Mouse (Mus musculus) adrenal gland, postnatal 14 days (tissue): ENCODE results near the gene Cxcl5. TPM values are rescaled to one million over a fixed set of nuclear protein-coding genes. Genes with fewer than 3 reads are reported as not detected.
"Not testable (repeated sequence)": the region's sequence is repeated elsewhere in the genome, so short reads cannot be mapped to it uniquely, and the experiment has no call there.

Source experiments
- DNase-seq: peaks from one replicate; pipeline ENCODE4 v3.0.0; 2021; ENCODE audit warnings: mixed read lengths
- microRNA-seq, 2 experiments: library from miRNA; unstranded; fragments of <30 nt; microRNA quantifications; one replicate each; pipeline ENCODE4 v1.2.0; 2021
- total RNA-seq: library from RNA; stranded (reverse); gene quantifications from 2 replicates; pipeline ENCODE4 v1.2.3, GENCODE M21; 2021

Gene Cxcl5
- total RNA-seq, 1 experiment from 2014 or later = not detected

DNA sequence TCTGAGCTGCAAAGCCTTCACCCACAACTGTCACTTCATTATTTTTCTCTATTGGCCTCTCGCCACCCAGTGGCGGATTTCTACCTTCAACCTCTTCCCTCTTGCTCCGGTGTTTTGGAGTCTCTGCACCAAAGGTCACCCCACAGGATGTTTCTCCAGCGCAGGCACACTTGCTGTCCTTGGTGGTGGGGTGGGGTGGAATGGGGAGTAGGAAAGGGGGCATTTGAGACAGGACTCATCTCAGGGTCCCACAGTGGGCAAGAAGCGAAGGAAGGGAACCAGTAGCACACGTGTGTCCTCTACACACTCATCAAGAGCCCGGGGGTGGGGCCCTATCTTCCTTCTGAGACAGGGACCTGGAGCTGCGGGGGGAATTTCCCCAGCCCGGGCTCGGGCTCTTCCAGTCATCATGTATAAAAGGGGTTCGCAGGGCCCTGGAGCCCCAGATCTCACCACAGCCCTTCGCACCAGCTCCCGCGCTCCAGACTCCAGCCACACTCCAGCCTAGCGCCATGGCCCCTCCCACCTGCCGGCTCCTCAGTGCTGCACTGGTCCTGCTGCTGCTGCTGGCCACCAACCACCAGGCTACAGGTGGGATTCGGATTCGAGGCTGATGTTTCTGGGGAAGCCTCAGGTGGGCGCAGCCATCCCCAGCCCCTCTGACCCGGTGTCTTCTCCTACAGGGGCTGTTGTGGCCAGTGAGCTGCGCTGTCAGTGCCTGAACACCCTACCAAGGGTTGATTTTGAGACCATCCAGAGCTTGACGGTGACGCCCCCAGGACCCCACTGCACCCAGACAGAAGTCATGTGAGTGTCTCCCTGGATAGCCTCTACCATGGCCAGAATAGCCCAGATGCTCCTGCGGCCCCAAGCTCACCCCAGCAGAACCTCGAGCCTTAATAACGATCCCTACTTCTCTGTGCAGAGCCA lies 26.8 kb downstream of the Cxcl5 start, which contains the start of gene Cxcl3:
Gene Cxcl3 (plus strand): TSS at position 445 of the 930 bp plus-strand sequence.
- peak; percentile 23 for DNase-seq

DNA sequence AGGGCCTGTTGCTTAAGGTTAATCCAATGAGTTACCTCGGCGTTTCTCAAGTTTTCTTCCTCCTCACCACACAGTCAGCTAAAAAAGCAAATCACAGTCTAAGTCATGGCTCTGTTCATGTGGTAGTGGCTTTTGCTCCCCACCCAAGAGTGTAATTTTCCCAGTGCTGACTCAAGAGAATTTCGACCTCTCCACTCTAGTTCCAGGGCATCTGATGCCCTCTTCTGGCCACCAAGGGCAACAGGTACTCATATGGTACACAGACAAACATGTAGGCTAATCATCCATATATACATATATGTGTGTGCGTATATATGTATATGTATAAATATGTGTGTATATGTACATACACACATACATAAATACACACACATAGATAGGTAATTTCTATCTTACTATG lies 29.0 kb downstream of the Cxcl5 start:
- no peak for DNase-seq

DNA sequence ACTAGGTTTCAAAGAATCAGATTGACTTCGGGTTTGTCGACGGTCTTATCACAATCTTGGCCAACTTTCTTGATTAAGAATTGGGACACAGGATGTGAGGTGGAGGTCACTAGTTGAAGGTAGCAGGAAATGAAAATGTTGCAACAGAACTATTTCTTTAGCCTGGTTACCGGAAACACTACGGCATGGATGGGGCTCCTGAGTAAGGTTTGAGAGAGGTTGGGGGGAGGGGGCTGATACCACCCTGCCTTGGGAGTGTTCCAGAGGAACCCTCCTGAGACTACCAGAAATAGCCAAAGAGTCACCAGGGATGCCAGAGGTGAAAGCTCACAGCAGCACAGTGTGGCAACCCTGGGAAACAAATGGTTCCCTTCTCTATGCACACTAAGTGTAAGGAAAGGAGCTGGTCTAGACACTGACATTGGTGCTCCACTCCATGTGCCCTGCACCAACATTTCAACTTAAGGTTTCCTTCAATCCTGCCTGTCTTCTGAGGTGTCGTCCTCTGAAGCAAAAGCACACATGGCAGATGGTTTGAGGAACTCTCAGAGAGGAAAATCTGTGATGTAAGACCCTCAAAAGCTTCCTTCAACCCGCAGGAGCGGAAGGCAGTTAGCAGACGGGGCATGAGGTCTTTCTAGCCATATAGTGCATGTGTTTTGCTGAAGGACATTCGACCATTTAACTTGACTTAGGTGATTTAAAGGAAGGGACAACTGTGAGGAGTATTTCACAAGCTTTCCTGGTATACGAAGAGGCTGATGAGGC lies 30.3 kb downstream of the Cxcl5 start:
- DNase-seq = peak; percentile 59

DNA sequence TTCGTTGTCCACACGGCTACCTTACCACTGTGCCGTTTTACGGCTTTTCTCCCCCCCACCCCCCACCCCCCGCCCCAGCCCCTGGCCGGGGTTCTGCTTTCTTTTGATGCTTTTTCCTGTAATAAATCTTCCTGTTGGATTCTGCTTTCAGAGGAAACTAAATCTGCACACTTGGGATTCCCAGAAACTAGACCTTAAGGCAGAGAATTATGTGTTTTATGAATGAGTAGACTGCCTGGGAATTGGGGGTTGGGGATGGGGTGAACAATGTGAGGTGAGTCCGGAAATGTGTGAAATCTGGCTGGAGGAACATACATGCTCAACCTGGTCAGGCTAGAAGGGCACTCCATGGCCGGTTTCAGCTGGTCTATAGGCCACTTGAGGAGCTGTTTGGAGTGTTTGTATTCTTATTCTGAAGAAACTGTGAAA lies 30.9 kb downstream of the Cxcl5 start:
- no peak for DNase-seq

DNA sequence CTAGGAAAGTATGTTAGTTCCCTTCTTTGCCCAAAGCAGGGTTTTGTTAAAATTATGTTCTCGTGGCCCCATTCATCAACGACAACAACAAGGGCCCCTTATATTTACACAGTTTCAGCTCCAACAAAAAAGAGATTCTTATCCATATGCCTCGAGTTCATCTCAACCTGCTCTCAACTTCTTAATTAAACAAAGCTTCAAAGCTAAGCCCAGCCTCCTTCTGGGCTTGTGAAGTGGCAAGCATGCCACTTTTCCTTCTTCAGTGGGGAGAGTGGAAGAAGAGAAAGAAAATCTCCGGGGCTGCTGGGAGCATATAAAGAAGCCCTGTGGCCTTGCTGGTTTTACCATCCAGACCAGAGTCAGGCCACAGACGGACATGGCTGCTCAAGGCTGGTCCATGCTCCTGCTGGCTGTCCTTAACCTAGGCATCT lies 35.0 kb downstream of the Cxcl5 start, which contains the start of gene Cxcl15:
Gene Cxcl15 (plus strand): TSS at position 340 of the 431 bp plus-strand sequence.
- no peak for DNase-seq

DNA sequence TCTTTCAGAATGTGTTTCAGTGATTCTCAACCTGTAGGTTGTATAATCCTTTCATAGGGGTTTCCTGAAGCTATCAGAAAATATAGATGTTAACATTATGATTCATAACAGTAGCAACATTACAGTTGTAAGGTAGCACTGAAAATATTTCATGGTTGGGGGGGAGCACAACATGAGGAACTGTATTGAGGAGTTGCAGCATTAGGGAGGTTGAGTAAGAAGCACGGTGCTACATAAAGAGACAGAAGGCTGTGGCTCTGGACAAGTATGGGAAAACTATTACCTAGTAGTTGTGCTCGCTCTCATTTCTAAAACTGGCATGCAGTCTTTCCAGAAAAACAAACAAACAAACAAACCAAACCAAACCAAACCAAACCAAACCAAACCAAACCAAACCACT lies 36.2 kb downstream of the Cxcl5 start:
- not testable (repeated sequence) for DNase-seq

DNA sequence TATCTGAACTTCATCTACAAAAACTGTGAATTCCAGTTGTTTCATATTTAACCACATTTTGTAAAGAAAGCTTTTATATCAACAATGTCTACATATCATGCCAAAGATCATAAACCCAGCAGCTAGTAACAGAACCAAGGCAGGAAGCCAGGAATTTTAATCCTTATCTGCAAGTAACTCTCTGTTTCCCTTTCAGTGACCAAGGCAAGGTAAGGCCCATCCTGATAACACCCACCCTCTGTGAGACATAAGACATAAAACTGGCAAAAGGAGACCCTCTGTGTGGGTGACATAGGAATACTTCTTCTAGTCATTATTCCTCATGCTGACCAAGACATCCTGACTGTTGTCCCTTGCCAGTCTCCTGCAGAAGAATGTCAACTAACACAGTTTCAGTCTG lies 45.4 kb downstream of the Cxcl5 start:
- DNase-seq = no peak

DNA sequence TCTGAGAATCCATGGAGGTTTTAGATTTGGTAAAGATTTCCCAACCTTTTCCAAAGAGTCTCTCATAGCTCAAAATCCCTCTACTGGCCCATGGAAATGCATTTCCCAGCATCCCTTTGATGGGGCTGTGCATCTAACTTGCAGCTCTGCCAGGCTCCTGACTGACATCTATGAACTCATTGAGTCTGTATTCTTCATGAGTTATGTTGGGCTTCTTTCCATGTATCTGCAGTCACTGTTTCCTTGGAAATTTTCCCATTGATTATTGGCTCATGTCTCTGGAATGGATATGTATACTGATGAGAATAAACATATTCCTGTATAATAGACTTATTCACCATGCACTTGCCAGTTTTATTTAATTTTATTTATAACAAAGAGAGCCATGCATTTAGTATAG lies 46.9 kb downstream of the Cxcl5 start:
- DNase-seq = no peak

DNA sequence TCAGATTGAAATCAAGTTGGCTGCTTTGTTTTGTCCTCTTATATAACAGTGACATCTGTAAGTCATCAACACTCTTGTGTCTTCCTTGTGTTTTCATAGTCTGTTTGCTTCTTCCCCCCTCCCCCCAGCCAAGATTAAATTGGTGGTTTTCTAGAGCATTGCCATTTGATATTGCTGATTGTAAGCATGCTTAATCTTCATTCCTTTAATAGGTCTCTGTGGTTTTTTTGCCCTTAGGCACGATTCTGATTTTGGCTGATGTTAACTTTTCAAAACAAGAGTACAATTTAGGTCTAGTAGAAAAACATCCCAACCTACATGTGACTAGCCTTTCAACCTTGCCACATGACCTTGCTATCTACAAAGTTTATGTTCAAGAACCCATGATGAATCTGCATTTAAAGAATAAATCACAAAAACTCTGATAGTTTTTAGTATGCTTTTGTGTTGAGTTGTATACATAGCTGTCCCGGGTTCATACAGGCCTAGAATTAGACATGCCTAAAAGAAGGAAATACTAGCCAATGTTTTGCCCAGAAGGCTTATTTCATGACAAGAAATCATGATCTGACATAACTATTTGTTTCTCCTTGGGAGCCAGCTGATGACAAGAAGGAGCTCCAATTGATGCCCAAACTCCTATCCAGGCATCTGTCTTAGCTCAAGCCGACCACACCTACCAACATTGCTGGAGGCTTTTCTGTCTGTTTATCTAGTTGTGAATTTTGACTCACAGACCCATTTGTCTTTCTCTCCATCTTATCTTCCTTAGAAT lies 48.2 kb downstream of the Cxcl5 start:
- no peak for DNase-seq

Small RNA genes within 50 kb of the gene (microRNA-seq; reads per million reads assigned to microRNA genes)
- 0 reads per million in 2 experiments for gene Gm24322

Other genes with a start within 250 kb of the Cxcl5 start
- gene Afm, start 240.4 kb upstream of the Cxcl5 start, total RNA-seq = 3.2 and 58.8 TPM in 2 replicates
- 0.45 and 5.9 TPM in 2 replicates for gene 5830473C10Rik, start 198.3 kb upstream of the Cxcl5 start, total RNA-seq
- gene Rassf6, start 118.7 kb upstream of the Cxcl5 start, total RNA-seq = 3.1 and 3.5 TPM in 2 replicates
- 5.4 and 5.9 TPM in 2 replicates for gene Ppbp, start 9.2 kb downstream of the Cxcl5 start, total RNA-seq
- 20.8 and 32.7 TPM in 2 replicates for gene Pf4, start 13.1 kb downstream of the Cxcl5 start, total RNA-seq
- gene Cxcl3, start 26.7 kb downstream of the Cxcl5 start, total RNA-seq = not detected in 2 replicates
- not detected in 2 replicates for gene Cxcl15, start 35.2 kb downstream of the Cxcl5 start, total RNA-seq
- gene Cxcl1, start 131.9 kb downstream of the Cxcl5 start, total RNA-seq = 0.86 and 1.3 TPM in 2 replicates
- 0.30 TPM in 1 of 2 replicates, not detected in the other for gene Cxcl2, start 144.5 kb downstream of the Cxcl5 start, total RNA-seq
- 15.3 and 16.7 TPM in 2 replicates for gene Mthfd2l, start 171.8 kb downstream of the Cxcl5 start, total RNA-seq